Mouse (Mus musculus): ENCODE results near the gene Cxcr5. TPM values are rescaled to one million over a fixed set of nuclear protein-coding genes. Genes with fewer than 3 reads are reported as not detected.

Gene Cxcr5
- polyA plus RNA-seq, 1 experiment from 2014 or later, result not detected

DNA sequence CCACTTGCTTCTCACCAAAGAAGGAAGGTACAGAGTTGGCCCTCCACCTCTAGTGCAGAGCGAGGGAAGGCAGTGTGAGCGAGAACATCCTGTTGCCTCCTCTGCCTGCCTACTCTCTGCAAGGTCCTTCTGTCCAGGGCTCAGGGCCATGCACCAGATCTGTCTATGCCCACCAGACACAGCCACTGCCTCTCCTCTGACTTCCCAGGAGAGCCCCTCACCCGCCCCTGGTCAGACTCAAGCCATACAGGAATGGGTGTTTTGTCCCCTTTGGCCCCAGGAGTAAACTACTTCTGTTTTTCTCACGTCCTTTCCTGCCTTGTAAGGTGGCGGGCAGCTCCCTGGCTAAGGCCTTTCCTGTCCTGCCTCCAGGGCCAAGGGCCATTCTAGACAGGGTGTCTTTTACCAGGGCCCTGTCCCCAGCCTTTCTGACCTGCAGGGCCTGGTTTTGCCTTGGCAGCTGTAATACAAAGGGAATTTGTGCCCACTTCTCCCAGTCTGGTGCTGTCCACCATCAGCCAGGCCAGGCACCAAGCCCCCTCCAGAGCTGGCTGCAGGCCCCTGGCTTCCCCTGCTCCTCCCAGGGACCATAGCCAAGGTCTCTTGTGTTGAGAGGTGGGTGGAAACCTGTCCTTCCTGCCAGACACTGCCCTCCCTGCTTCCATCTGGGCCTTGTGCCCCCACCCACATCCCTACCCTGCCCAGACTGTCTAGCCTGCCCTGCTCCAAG, 50.6 kb downstream of the Cxcr5 start:
- Histone ChIP-seq H3K4me3 (no peak overlapping the region), H3K4me2 (replicated peaks) (no peak overlapping the region), H3K36me3 (peaks cover 33% of the 10 kb centered on the region), H3K9me3 (replicated peaks) (no peaks in the 10 kb centered on the region), H3K27me3 (peaks cover 8% of the 10 kb centered on the region), H3K9ac (no peak overlapping the region), H3K4me1 (peaks cover 32% of the 10 kb centered on the region), H3K27ac (no peak overlapping the region)
- WGBS, result 69% methylated on average over 5 of the region's 5 CpGs
- ATAC-seq (ENCODE audit: low FRiP score), result no peak

DNA sequence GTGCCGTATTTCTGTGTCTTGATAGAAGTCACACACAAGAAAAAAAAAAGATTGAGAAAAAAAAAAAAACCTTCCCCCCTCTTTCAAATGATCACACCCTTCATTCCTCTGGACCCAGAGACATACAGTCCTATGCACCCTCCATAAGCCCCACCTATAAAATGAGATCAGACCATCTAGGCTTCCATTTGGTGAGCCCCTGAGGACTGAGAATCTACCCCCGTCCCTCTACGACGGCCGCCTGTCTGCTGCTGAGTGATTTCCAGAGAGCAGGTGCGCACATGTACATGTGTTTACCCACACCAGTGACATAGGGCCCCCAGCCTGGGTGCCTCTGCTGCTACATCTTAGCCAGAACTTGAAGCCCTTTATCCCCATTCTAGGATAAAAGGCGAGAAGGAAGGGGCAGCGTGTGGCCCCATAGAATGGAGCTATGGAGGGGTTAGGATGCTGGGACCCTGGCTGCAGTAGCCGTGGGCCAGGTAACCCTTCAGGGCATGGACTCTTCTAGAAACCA, 51.3 kb downstream of the Cxcr5 start:
- Histone ChIP-seq H3K27me3 (peaks cover 8% of the 10 kb centered on the region), H3K27ac (no peak overlapping the region), H3K9ac (no peak overlapping the region), H3K9me3 (replicated peaks) (no peaks in the 10 kb centered on the region), H3K36me3 (peaks cover 39% of the 10 kb centered on the region), H3K4me1 (peaks cover 35% of the 10 kb centered on the region), H3K4me2 (replicated peaks) (peak overlapping the region; percentile 54), H3K4me3 (no peak overlapping the region)
- ATAC-seq (ENCODE audit: low FRiP score), result no peak
- WGBS, result 32% methylated on average over 9 of the region's 9 CpGs

DNA sequence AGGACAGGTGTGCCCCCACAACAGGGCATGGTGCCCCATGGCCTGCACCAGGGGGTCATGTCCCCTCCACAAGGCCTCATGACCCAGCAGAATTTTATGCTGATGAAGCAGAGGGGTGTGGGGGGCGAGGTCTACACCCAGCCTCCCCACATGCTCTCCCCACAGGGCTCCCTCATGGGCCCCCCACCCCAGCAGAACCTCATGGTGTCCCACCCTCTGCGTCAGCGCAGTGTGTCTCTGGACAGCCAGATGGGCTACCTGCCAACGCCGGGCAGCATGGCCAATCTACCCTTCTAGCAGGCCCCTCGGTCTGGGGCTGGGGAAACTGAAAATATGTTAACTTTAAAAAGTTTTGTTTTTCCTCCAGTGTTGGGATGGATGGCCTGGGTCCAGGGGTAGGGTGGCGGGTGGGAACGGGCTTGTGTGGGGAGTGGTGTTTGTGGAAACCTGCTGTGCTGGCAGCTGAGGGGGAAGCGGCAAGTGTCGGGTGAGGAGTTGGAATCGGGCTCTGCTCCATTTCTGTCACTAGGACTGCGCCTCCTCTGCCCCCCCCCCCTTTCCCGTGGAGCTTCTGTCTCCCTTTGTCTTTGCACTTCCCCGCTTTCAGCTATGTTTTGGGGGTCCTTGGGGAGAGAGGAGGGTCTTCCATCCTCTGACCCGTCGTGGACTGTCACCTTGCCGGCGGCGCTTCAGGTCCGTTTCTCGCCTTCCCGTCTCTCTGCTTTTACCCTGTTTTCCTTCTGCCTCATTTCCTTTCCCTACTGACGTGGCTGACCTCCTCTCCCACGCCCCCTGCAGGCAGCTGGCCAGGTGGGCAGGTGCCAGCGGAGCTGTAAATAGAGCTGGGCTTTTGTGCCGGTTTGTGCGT, 52.0 kb downstream of the Cxcr5 start:
- peak overlapping the region; percentile 42 for H3K9ac ChIP-seq
- H3K4me2 ChIP-seq (replicated peaks), result peak overlapping the region; percentile 54
- H3K27ac ChIP-seq, result no peak overlapping the region
- H3K36me3 ChIP-seq, result peaks cover 44% of the 10 kb centered on the region
- peaks cover 8% of the 10 kb centered on the region for H3K27me3 ChIP-seq
- peak overlapping the region; percentile 29 for H3K4me3 ChIP-seq
- H3K4me1 ChIP-seq, result peaks cover 38% of the 10 kb centered on the region
- 10% methylated on average over 25 of the region's 27 CpGs for WGBS
- 0 out of 2 replicates have a peak, but pooled peaks have one; percentile 7 for ATAC-seq (ENCODE audit: low FRiP score)
- no peaks in the 10 kb centered on the region for H3K9me3 ChIP-seq (replicated peaks)

DNA sequence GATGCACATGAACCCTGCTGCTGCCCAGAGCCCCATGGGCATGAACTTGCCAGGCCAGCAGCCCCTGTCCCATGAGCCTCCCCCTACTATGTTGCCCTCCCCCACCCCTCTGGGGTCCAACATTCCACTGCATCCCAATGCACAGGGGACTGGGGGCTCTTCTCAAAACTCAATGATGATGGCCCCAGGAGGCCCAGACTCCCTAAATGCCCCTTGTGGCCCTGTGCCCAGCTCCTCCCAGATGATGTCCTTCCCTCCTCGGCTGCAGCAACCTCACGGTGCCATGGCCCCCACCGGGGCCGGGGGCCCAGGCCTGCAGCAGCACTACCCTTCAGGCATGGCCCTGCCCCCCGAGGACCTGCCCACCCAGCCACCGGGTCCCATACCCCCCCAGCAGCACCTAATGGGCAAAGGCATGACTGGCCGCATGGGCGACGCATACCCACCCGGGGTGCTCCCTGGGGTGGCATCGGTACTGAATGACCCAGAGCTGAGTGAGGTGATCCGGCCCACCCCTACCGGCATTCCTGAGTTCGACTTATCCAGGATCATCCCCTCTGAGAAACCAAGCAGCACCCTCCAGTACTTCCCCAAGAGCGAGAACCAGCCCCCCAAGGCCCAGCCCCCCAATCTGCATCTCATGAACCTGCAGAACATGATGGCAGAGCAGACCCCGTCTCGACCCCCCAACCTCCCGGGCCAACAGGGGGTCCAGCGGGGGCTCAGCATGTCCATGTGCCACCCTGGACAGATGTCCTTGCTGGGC, 52.8 kb downstream of the Cxcr5 start:
- Histone ChIP-seq H3K4me2 (replicated peaks) (peak overlapping the region; percentile 54), H3K4me1 (peaks cover 38% of the 10 kb centered on the region), H3K36me3 (peaks cover 44% of the 10 kb centered on the region), H3K27ac (no peak overlapping the region), H3K9me3 (replicated peaks) (no peaks in the 10 kb centered on the region), H3K4me3 (no peak overlapping the region), H3K27me3 (peaks cover 8% of the 10 kb centered on the region), H3K9ac (no peak overlapping the region)
- WGBS, result 83% methylated on average over 19 of the region's 19 CpGs
- ATAC-seq (ENCODE audit: low FRiP score), result 0 out of 2 replicates have a peak, but pooled peaks have one; percentile 11

DNA sequence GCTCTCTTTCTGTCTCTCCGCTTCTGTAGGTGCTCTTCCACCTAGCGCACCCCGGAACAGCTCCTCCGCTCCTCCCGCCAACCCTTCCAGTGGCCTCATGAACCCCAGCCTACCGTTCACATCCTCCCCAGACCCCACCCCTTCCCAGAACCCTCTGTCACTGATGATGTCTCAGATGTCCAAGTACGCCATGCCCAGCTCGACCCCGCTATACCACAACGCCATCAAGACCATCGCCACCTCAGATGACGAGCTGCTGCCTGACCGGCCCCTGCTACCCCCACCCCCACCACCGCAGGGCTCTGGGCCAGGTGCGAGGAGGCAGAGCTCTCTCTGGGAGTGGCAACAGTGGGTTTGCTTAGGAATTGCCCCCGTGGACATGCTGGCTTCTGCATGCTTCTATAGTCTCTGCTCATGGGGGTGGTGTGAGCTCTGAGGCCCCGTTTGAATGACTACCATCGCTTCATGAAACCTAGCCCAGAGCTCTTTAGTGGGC, 53.5 kb downstream of the Cxcr5 start:
- WGBS, result 88% methylated on average over 18 of the region's 18 CpGs
- no peaks in the 10 kb centered on the region for H3K9me3 ChIP-seq (replicated peaks)

DNA sequence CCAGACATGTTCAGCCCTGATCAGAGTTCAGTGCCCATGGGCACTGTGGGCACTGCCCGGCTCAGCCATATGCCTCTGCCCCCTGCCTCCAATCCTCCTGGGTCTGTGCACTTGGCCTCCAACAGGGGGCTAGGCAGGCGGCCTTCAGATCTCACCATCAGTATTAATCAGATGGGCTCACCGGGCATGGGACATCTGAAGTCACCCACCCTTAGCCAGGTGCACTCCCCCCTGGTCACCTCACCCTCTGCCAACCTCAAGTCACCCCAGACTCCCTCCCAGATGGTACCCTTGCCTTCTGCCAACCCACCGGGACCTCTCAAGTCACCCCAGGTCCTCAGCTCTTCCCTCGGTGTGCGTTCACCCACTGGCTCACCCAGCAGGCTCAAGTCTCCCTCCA, 54.3 kb downstream of the Cxcr5 start:
- 93% methylated on average over 6 of the region's 6 CpGs for WGBS
- Histone ChIP-seq H3K36me3 (peaks cover 47% of the 10 kb centered on the region), H3K4me3 (no peak overlapping the region), H3K27ac (no peak overlapping the region), H3K9ac (no peak overlapping the region), H3K4me1 (peaks cover 38% of the 10 kb centered on the region), H3K4me2 (replicated peaks) (no peak overlapping the region), H3K27me3 (peaks cover 8% of the 10 kb centered on the region), H3K9me3 (replicated peaks) (no peaks in the 10 kb centered on the region)
- no peak for ATAC-seq (ENCODE audit: low FRiP score)

More for the DNA sequence above, 53.5 kb downstream of the Cxcr5 start:
- no peak overlapping the region for H3K4me3 ChIP-seq
- no peak for ATAC-seq (ENCODE audit: low FRiP score)
- no peak overlapping the region; the same call in 1 of the 2 replicates for H3K4me2 ChIP-seq (replicated peaks)
- H3K27me3 ChIP-seq, result peaks cover 8% of the 10 kb centered on the region
- H3K27ac ChIP-seq, result no peak overlapping the region
- peaks cover 38% of the 10 kb centered on the region for H3K4me1 ChIP-seq
- peaks cover 44% of the 10 kb centered on the region for H3K36me3 ChIP-seq
- H3K9ac ChIP-seq, result no peak overlapping the region

DNA sequence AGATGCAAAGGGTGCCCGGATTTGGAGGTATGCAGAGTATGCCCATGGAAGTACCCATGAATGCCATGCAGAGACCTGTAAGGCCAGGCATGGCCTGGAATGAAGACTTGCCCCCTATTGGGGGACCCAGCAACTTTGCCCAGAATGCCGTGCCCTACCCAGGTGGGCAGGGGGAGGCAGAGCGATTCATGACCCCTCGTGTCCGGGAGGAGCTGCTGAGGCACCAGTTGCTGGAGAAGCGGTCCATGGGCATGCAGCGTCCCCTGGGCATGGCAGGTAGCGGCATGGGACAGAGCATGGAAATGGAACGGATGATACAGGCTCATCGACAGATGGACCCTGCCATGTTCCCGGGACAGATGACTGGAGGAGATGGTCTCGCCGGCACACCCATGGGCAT, 55.1 kb downstream of the Cxcr5 start:
- no peak for ATAC-seq (ENCODE audit: low FRiP score)
- Histone ChIP-seq H3K4me2 (replicated peaks) (no peak overlapping the region), H3K9ac (no peak overlapping the region), H3K9me3 (replicated peaks) (no peaks in the 10 kb centered on the region), H3K36me3 (peaks cover 48% of the 10 kb centered on the region), H3K27me3 (peaks cover 8% of the 10 kb centered on the region), H3K4me3 (no peak overlapping the region), H3K27ac (no peak overlapping the region), H3K4me1 (peaks cover 35% of the 10 kb centered on the region)
- 92% methylated on average over 13 of the region's 13 CpGs for WGBS

DNA sequence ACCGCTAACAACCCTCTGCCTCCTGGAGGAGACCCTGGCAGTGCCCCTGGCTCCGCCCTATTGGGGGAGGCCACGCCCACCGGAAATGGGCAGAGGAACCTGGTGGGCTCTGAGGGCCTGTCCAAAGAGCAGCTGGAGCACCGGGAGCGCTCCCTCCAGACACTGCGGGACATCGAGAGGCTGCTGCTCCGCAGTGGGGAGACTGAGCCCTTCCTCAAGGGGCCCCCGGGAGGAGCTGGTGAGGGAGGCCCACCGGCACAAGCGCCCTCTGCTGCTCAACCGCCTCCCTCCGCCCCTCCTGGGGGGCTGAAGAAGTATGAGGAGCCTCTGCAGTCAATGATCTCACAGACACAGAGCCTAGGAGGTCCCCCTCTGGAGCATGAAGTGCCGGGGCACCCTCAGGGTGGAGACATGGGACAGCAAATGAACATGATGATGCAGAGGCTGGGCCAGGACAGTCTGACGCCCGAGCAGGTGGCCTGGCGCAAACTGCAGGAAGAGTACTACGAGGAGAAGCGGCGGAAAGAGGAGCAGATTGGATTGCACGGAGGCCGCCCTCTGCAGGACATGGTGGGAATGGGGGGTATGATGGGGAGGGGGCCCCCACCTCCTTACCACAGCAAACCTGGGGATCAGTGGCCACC, 55.7 kb downstream of the Cxcr5 start:
- Histone ChIP-seq H3K9me3 (replicated peaks) (no peaks in the 10 kb centered on the region), H3K27ac (no peak overlapping the region; the same call in 1 of the 2 replicates), H3K4me3 (no peak overlapping the region), H3K4me2 (replicated peaks) (no peak overlapping the region), H3K36me3 (peaks cover 48% of the 10 kb centered on the region), H3K4me1 (peaks cover 36% of the 10 kb centered on the region), H3K9ac (0 out of 2 replicates have a peak overlapping the region, but pooled peaks have one; percentile 8), H3K27me3 (peaks cover 8% of the 10 kb centered on the region)
- 47% methylated on average over 23 of the region's 23 CpGs for WGBS
- no peak for ATAC-seq (ENCODE audit: low FRiP score)

DNA sequence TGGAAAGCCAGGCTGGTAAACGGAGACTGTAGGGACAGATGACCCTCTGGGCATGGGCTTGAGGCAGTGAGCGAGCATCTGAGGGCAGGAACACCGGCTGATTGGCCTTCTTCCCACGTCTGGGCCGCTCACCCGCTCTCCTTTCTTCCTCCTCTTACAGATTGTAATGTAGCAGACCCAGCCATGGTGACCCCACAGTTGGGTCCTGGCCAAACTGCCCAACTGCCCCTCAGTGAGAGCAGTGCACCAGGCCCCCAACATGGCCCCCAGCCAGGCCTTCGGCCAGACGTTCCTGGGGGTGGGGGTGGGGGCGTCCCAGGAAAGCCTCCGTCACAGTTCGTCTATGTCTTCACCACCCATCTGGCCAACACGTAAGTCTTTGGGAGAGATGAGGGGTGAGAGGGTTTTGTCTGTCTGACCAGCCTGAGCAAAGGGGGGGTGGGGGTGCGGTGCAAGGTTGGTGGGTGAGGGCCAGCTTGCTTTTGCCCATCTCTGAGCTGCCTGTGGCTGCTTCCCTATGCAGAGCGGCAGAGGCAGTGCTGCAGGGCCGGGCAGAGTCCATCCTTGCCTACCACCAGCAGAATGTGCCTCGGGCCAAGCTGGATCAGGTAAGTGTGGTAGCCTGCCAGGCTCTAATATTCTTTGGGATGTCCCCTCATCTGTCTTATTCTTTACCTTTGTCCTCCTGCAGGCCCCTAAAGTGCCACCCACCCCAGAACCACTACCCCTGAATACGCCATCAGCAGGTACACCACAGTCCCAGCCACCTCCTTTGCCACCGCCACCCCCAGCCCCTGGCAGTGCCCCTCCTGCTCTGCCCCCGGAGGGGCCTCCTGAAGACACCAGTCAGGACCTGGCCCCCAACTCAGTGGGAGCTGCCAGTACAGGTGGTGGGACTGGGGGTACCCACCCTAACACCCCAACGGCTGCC, 56.5 kb downstream of the Cxcr5 start:
- Histone ChIP-seq H3K27me3 (peaks cover 8% of the 10 kb centered on the region), H3K9ac (0 out of 2 replicates have a peak overlapping the region, but pooled peaks have one; percentile 8), H3K36me3 (peaks cover 48% of the 10 kb centered on the region), H3K4me2 (replicated peaks) (no peak overlapping the region), H3K27ac (no peak overlapping the region), H3K4me1 (peaks cover 39% of the 10 kb centered on the region), H3K9me3 (replicated peaks) (no peaks in the 10 kb centered on the region), H3K4me3 (no peak overlapping the region)
- 75% methylated on average over 20 of the region's 20 CpGs for WGBS
- ATAC-seq (ENCODE audit: low FRiP score), result no peak

DNA sequence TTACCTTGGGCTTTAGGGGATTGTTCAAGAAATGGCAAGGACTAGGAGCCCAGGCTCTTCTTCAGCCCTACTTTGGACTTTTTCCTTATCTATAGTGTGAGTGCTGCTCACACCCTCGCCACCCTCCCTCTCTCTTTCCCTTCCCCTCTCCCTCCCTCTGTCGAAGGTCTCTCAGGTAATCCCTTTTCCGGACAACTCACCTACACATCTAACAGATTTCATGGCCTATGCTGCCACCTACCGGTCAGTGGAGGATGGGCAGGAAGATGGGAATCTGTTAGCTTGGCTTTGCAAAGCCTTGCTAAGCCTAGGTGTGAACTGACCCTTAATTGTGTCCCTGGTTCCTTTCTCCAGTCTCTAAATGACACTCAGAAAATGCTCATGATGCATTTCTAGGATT, 59.7 kb downstream of the Cxcr5 start:
- WGBS, result 0% methylated on average over 4 of the region's 4 CpGs
- no peak overlapping the region for H3K4me3 ChIP-seq
- H3K36me3 ChIP-seq, result peaks cover 25% of the 10 kb centered on the region
- no peaks in the 10 kb centered on the region for H3K9me3 ChIP-seq (replicated peaks)
- no peaks in the 10 kb centered on the region for H3K27me3 ChIP-seq
- H3K4me1 ChIP-seq, result peaks cover 55% of the 10 kb centered on the region
- no peak overlapping the region for H3K9ac ChIP-seq
- peak overlapping the region; percentile 28 for H3K4me2 ChIP-seq (replicated peaks)
- H3K27ac ChIP-seq, result no peak overlapping the region; the same call in 1 of the 2 replicates
- ATAC-seq (ENCODE audit: low FRiP score), result no peak
